Mouse (Mus musculus): ENCODE measurements around the gene Ctcfl.

GRCm38 (mm10) chr2:173083106-173083505 is 36.2 kb downstream of the Ctcfl start:
- TF ChIP-seq POLR2A (IDR thresholded peaks at IDR 0.05; ENCODE audit: low read depth, low read length) (no peak), CTCF (conservative IDR thresholded peaks at IDR 0.05; ENCODE audit: insufficient read depth, insufficient read length, low read depth, low read length) (no peak)

All from kidney, adult 2 months (tissue).